Mouse (Mus musculus) heart, adult 2 months (tissue): ENCODE results near the gene Ephb1.

Experiments used
- CTCF ChIP-seq: fragments of 200-600 bp; IDR thresholded peaks from 2 replicates; pipeline ENCODE4 v1.8.1; 2022; ENCODE audit warnings: antibody characterized with exemption, mild to moderate bottlenecking, moderate library complexity
- EP300 ChIP-seq: fragments of 200-500 bp; IDR thresholded peaks from 2 replicates; pipeline ENCODE4 v1.6.1; 2011; ENCODE audit warnings: low read depth, low read length, control low read depth; ENCODE audit not compliant: insufficient read depth
- POLR2A ChIP-seq: fragments of 200-500 bp; IDR thresholded peaks from 2 replicates; pipeline ENCODE4 v1.6.1; 2011; ENCODE audit warnings: mild to moderate bottlenecking, low read depth, low read length, control low read depth; ENCODE audit not compliant: insufficient read depth

GRCm38 (mm10) chr9:102138671-102139070, 215.8 kb downstream of the Ephb1 start:
- TF ChIP-seq POLR2A: no peak
- no peak for TF ChIP-seq CTCF
- no peak for TF ChIP-seq EP300
